Mouse (Mus musculus) ovary, postnatal 36 days (tissue): ENCODE results near the gene Tmx1.

Experiments used
- DNase-seq: peaks from one replicate; pipeline ENCODE4 v3.0.0; 2022; ENCODE audit warnings: low spot score, mixed read lengths

The Tmx1 gene

DNA sequence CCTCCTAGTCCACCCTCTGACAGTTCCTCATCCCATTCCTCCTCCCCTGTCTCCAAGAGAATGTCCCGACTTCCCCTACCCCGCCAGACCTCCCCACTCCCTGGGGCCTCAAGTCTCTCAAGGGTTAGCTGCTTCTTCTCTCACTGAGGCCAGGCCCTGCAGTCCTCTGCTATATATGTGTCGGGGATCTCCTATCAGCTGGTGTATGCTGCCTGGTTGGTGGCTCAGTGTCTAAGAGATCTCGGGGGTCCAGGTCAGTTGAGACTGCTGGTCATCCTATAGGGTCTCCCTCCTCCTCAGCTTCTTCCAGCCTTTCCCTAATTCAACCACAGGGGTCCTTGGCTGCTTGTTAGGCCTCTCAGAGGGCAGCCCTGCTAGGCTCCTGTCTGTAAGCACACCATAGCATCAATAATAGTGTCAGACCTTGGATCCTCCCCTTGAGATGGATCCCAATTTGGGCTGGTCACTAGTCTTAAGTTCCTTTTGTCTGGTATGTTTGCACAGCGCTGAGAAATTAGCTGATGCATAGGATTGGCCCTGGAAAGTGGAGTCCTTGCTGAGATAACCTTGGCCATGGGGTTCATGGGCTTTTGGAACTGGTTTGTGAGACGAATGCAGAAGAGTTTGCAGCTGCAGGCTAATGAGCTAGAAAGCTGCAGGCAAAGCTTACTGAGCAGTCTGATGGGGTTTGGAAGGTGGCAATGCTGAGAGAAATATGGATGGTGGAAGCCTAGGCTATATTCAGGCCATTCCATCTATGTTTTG lies 34.0 kb downstream of the Tmx1 start:
- no peak for DNase-seq

DNA sequence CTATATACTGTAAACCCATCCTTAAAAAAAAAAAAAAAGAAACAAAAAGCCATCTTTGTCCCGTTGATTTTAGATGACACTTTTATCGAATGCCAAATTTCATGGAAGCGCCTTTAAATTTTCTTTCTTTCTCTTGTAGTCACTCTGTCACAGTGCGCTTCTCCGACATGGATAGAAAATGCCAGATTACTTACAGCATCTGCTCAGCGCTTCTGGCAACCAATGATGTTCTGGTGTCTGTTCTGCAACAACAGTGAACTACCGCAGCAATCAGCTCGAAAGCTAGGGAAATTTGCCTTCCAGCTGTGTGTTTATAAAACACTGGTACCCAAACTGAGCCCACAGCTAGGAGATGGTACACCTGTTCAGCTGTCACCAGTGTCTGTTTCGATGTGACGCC lies 39.5 kb downstream of the Tmx1 start:
- DNase-seq = no peak

DNA sequence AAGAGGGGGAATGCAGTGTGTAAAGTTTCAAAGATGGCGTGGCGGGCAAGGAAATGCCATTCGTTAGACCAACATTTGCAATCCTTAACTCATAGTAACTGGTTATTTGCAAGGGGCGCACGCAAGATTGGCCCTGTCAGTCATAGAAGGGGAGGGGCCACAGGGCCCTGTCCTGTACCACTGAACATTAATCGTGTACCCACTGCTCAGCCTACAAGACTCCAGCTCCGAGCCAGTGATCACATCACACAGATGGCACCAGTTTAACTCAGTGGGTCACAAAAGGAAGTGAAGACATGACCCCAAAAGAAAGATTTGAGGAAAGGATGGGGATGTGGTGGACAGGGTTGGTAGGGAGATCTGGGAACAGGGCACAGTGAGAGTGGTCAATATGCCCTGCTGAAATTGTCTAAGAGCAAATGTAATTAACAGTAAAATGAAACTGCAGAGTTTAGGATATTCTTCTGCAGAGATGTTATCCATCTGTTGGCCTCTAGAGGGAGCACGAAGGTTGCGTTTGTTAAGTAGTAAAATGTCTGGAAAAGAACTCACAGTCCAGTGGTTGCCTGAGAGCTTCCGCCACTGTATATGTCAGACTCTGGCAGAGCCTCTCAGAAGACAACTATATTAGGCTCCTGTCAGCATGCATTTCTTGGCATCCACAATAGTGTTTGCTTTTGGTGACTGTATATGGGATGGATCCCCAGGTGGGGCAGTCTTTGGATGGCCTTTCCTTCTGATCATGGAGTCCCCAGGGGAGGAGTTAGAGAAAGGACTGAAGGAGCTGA lies 41.8 kb downstream of the Tmx1 start:
- DNase-seq = no peak

DNA sequence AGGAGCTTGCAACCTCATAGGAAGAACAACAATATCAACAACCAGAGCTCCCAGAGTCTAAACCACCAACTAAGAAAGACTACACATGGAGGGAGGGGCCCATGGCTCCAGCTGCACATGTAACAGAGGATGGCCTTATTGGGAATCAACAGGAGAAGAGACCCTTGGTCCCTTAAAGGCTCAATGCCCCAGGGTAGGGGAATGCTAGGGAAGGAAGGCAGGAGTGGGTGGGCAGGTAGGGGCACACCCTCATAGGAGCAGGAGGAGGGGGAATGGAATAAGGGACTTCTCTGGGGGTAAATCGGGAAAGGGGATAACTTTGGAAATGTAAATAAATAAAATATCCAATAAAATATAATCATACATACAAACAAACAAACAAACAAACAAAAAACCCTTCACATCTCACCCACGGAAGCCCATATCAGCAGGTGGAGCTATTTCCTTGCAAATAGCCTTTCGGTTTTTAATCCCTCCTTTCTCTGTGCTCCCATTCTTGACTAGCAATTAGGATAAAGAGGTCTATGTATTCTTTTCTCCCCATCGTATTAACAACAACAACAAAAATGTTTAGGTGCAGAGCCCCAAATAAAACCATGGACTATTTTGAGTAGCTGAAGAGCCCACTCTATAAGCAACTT lies 42.5 kb downstream of the Tmx1 start:
- DNase-seq = no peak

DNA sequence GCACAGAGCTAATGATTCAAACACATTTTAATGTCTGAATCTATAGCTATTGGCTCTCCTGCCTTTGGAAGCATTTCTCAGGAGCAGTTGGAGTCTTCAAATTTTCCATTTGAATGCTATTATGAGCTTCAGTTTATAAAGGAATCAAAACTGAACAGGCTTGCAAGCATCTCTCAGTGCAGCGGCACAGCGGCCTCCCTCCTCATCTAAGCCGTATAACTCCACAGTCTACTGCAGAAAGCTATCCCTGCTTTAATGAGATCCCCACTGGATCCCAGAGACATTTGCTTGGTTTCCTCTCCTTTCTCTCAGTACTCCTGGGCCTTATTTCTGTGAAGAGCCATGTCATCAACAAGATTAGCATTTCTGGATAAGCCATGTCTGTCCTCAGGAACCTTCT lies 45.2 kb downstream of the Tmx1 start:
- DNase-seq = no peak

DNA sequence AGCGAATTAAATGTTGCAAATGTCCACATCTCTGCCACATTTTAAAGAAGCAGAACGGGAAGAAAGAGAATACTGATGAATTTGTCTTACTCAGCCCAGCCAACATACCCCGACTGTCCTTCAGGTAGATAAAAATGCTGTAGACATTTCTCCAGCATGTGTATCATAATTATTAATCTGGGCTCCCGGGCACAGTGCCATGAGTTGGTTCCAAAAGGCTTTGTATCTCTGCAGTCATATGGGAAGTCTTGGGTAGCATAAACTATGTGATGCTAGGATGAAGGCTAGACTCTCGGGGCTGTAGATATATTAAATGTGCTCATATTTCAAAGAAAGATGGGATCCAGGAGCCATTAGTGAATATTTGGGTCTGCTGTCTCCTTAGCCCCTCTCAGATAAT lies 53.1 kb downstream of the Tmx1 start:
- DNase-seq = no peak

DNA sequence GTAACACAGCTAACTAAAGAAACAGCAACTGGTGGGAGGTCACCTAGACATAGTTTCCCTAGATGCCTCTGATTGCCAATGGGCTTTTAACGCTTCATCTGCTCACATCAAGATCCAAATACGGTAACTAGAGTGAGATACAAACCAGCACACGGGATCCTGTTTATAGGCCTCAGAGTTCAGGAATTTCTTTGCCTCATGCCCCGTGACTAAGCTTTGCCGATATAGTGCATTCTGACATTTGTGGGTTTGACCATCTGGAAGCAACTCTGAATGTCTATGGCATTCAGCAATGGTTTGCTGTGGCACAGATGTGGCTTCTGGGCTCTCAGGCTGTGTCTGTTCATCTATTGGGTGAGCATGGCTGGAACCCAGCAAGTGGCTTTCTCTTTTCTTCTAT lies 59.1 kb downstream of the Tmx1 start:
- DNase-seq = no peak

DNA sequence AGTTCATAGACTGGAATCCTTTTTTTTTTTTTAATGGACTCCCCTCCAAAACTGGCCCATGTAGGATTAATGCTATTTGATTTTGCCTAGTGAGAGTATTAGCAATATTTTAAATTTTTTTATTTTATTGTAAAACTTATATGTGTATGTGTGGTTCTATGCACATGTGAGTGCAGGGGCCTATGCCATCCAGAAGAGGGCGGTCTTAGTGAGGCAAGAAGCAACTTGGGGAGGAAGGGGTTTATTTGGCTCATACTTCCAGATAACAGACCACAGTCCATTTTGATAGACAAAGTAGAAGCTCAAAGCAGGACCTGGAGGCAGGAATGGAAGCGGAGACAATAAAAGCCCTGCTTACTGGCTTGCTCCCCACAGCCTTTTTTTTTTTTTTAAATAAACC lies 59.5 kb downstream of the Tmx1 start:
- DNase-seq = no peak
